Mouse (Mus musculus): ENCODE results near the gene Tenm4.

DNA sequence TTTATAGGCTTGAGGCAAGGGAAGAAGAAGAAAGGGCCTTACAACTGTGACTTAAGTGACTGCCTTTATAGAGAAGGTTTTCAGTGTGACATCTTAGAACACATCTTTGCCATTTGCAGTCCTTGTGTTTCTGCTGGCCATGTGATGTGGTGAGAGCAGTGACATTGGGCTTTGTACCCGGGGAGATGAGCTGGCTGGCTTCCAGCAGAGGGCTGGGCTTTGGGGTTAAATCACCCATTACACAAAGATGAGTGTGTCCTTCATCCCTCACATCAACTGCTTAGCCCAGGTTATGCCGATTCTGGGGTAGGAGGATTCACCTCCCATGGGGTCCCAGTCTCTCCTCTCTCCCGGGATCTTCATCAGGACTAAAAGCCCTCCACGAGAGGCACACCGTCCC lies 738.8 kb downstream of the Tenm4 start:
- TF ChIP-seq CTCF (IDR thresholded peaks at IDR 0.05; ENCODE audit: borderline replicate concordance, insufficient read depth, low read depth, low read length): no peak
- no peak for TF ChIP-seq POLR2A (IDR thresholded peaks at IDR 0.05; ENCODE audit: borderline replicate concordance, insufficient read depth, low read length)
